Mouse (Mus musculus) gastrocnemius, postnatal 25 days (tissue): ENCODE results near the gene Abhd12. TPM values are rescaled to one million over a fixed set of nuclear protein-coding genes. Genes with fewer than 3 reads are reported as not detected.
"Not testable (repeated sequence)": the region's sequence is repeated elsewhere in the genome, so short reads cannot be mapped to it uniquely, and the experiment has no call there.

ENCODE experiments used
- DNase-seq: peaks from one replicate; pipeline ENCODE4 v3.0.0; 2022
- long read RNA-seq, 2 experiments: library from polyadenylated mRNA; stranded (forward); transcript quantifications; one replicate each; pipeline ENCODE4 v2.0.0; 2021
- total RNA-seq, 2 experiments: library from RNA; stranded (reverse); gene quantifications; 1 replicate in 1 of 2; 2 replicates in 1 of 2; pipeline ENCODE4 v1.2.3; 2021

Abhd12 gene
- 10 to 100 TPM; 24.7 to 24.8 TPM for total RNA-seq
- long read RNA-seq, experiment 1, transcript Abhd12-201 (13 exons, 1,999 nt), result major isoform, 13 of 27 reads
- long read RNA-seq, experiment 1, partial matches to known transcripts, result 1 of 27 reads
- long read RNA-seq, experiment 1, other reads (novel, unspliced or antisense), result 12 of 27 reads
- long read RNA-seq, experiment 2, transcript Abhd12-201 (13 exons, 1,999 nt), result major isoform, 19 of 23 reads
- long read RNA-seq, experiment 2, partial matches to known transcripts, result 1 of 23 reads
- long read RNA-seq, experiment 2, other reads (novel, unspliced or antisense), result 3 of 23 reads

DNA sequence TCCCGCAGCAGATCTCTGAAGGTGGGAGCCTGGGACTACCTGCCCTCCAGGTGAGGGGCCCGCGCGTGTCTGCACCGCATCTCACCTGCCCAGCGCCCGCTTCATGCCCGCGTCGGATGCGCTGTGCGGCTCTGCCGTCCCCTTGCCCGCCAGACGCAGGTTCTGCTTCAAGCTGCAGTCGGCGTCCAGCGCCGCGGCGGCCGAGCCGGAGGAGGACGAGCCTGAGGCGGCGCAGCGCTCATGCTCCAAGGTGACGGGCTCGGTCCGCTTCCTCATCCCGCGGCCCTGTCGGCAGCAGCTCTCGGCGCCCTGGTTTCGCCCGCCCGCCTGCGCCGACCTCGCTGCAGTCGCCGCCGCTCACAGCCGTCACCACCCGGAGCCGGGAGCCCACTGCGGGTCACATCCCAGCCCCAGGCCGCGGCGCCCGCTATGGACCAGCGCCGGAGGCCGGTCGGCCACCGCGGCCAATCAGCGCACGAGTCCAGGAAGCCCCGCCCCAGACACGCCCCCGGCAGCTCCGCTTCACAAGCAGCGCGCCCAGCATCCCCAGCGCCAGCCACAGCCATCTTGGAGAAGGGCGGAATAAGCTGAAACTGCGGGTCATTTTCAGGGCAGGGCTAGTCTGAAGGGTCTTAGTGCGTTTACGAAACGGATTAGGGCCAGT is at the start of gene Abhd12:
TSS of gene Abhd12 (minus strand) at position 470 of the 664 bp plus-strand sequence.
- DNase-seq, result peak; percentile 99

DNA sequence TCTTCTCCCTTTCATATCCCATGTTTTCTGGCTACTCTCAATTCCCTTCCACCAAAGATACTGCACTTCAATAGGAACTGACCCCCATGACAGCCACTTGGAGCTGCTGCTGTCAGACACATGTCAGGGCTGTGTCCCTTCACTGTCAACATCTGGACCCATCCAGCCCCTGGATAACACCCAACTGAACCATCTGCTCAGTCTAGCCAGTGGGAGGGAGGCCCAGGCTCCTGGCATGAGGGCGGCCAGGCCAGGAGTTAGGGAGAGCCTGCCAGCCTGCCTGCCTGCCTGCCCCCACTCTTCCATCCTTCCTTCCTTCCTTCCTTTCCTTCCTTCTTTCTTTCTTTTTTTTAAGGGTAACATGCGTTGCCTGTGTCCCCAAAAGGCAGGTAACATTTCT is 46.7 kb upstream of the Abhd12 start:
- DNase-seq, result no peak

DNA sequence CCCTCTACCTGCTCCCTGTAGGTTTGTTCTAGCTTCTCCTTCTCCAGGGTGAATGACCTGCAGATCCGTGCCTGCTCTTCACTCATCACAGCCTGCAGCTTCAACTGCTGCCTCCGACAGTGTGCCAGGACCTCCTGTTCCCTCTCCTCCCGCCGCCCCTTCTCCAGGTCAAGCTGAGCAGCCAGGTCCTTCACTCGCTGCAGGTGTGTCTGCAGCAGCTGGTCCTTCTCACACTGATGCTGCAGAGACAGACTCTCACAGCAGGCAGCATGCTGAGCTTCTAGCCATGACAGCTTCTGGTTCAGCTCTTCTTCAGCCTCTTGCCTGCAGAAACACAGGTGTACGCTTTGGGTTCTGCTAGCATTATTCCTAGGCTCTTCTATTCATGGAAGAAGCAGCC is 45.5 kb upstream of the Abhd12 start:
- DNase-seq, result no peak

DNA sequence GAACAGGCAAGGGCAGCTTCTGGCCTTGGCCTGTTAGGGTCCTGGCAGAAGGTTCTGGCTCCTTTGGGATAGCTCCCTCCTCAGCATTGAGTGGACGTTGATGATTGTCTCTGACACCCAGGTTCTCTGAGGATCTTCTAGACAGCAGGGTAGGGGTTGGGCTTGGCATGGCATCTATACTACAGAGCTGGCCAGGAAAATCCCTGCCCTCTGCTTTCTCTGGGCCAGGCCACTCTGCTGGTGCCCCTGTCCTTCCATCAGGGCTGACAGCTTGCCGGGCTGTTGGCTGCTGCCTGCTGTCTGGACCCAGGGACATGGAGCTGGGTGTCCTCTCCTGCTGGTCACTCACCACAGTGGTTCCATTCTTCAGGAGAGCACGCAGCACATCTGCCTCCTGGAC is 45.1 kb upstream of the Abhd12 start:
- DNase-seq, result no peak

DNA sequence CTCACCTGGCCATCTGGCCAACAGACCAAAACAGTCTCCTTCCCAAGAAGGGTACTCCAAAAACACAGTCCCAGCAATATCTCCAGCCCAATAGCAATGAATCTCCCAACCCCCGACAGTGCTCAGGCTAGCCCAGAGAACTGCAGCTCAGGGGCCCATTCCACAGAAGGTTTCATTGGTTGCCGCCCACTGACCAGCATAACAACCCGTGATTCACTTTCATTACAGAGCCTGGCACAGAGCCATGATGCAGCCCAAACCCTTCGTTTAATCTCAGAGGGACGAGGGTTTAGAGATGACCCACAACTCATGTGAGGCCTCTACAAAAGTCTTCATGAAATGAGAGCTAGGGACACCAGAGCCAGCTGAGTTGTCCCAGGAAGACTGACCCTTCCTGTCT is 44.2 kb upstream of the Abhd12 start:
- no peak for DNase-seq

DNA sequence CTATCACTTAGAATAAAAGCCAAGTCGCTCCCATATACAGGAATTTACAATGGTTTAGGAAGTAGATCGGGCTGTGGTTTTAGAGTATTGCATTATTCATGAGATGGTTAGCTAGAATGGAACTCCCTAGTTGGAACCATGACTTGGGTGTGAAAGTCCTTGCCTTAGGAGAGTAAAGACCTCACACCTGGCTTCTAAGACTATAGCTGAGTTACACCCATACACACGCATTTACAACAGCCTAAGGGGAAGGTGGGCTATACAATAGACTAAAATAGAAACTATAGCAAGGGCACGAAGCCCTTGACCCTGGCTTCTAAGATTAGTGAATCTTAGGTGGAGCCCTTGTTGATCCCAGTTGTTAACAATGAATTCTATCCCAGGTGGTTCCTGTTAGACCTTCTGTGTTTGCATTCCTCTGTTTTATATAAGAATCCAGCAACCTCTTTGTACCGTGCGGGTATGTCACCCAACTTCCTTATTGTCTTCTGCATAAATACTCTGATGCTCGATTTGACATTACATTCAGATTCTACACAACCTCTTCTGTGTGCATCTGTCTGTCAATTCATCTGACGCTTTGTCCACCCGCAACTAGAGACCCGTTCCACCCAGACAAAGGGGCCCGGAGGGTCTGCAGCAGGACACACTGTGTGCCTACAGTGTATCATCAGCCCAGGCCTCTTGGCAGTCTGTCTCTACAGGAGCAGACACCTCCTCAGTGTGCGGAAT is 43.5 kb upstream of the Abhd12 start:
- DNase-seq, result not testable (repeated sequence)

DNA sequence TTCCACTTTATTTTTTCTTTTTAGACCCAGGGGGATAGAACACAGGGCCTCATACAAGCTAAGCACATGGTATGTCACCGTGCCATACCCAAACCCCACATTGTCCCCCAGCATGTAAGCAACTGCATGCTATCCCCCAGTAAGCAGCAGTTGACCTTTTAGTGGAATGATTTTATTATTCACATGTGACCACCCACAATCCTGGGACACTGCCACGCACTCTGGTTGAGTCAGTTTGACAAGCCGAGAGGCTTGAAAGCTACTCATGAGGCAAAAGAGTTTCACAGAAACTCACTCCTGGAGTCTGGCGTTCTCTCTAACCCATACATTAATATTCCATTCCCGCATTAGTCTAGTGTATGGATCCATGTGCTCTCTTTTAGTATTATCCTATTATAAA is 42.8 kb upstream of the Abhd12 start:
- DNase-seq, result not testable (repeated sequence)

DNA sequence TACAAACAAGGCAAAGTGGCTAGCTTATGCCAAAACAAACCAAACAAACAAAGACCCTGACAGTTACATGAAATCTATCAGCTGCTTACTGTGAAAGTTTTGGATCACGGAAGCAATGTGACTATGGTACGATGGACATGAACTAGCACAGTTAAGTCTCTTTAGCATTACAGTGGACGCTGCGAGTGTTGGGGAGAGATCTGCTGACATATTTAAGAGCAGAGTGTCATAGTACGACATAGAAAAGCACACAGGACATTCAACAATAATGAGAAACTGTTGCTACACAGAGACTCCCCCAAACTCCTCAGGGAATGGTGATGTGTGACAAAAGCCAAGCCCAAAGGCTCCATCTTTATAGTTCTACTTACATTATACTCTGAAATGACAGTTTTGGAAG is 39.5 kb upstream of the Abhd12 start:
- no peak for DNase-seq

DNA sequence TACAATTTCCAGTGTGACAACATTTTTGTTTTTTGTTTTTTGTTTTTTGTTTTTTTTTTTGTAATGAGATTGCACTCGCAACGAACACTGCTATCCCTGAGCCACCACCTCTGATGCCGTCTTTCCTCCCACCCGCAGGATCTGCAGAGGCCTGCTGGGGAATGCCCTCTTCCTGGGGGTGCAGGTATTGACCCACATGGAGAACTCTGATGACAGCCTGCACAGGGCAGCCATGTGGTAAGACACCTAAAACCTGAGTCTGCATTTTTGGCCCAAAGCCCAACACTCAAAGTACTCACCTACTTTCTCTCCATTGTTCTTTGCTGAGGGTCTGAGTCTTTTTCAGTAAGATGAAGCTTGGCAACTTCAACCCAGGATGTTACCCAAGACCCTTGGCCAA is 30.1 kb upstream of the Abhd12 start:
- DNase-seq, result no peak

DNA sequence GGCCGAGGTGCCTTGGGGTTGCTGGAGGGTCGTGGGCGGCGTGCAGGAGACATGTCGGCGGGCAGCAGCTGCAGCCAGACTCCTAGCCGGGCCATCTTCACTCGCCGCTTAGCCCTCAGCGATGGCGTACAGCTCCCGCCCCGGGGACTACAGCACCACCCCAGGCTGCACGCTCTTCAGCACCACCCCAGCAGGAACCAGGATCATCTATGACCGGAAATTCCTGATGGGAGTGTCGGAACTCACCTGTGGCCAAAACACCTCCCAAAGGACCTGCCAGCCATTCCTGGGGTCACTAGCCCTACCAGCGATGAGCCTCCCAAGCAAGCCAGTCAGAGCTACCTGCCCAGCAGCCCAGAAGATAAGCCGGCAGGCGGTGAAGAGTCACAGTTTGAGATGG is 28.9 kb upstream of the Abhd12 start:
- DNase-seq, result no peak

DNA sequence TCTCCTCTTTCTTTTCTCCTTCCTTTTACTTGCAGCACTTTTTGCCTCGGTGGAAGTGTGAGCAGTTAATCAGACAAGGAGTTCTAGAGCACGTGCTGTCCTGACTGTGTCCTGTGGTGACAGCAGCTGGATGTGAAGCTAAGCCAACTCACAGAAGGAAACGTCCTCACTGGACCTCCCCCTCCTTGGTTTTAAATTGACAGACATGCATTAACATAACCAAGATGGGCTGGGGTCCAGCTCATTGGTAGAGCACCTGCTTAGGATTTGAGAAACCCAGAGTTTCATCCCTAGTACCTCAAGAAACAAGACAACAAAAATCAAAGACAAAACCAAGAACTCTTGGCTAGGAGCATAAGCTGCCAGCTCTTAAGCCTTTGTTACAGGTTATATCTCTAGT is 26.3 kb upstream of the Abhd12 start:
- no peak for DNase-seq

DNA sequence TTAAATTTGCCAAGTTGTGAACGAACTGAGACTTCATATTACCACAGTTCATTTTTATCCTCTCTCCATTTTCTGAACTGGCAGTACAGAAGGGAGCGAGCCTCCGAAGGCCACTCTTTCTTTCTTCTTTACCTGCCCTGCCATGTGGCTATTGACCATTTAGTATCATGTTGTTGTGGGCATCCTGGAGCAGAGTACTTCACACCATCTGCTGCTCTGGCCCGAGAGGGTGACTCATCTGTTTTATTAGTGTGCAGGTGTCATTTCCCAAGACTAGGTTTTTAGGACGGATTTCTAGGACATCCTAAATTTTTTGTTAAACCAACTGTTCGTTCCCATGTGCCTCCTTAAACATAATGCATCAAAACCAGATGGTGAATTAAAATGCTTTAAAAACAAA is 24.6 kb upstream of the Abhd12 start:
- no peak for DNase-seq

DNA sequence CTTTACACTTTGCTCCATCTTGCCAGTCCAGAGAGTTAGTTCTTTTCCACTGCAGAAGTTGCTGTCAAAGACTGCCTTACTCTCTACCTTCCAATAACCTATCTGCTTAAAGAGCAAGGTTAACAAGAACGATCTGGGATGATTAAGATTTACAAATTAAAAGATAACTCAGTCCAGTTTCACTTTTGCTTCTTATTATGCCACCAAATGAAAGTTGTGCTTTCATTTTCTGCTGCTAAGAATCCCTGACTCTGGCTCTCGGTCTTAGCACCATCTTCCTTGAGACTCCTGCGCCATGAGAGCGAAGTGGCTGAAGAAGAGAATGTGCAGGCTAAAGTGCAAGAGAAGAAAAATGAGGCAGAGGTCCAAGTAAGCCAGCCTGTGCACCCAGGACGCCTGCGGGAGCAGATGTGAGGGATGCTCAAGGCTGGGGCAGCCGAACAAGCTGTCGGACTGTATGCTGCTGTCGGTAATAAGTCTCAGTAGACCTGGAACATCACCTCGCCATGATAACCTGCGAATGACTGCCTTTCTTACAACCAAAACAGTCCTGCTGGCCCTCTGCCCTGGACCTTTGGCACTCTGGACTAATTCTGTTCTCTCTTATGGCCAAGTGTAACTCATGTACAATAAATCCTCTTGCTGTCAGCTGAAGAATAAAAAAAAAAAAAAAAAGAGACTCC is 22.6 kb upstream of the Abhd12 start:
- DNase-seq, result no peak

DNA sequence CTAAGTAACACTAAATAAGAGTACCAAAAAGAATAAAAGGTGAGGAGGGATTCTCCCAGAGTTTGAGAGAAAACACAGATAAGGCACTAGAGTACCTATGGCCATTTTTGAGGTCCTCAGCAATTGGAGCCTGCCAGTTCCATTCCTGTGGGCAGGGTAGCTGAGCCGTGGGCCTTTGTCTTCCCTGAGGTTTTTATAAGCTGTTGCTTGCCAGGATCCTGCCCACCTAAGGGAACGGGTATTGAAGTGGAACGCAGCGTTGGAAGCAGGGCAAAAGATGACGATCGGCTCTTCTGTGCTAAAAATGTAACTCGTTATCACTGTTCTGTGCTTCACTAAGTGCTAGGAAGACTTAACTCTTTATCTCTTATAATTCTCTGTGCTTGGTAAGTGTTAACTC is 19.0 kb upstream of the Abhd12 start:
- no peak for DNase-seq

DNA sequence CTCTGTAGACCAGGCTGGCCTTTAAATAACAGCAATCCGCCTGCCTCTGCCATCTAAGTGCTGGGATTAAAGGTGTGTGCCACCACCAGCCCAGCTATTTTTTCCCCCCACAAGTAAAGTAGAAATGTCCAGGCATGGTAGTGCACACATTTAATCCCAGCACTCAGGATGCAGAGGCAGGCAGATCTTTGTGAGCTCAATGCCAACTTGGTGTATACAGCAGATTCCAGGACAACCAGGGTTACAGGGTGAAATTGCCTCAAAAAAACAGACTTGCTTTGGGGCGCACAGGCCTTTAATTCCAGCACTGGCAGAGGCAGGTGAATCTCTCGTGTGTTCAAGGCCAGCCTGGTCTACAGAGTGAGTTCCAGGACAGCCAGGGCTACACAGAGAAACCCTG is 18.5 kb upstream of the Abhd12 start:
- no peak for DNase-seq

DNA sequence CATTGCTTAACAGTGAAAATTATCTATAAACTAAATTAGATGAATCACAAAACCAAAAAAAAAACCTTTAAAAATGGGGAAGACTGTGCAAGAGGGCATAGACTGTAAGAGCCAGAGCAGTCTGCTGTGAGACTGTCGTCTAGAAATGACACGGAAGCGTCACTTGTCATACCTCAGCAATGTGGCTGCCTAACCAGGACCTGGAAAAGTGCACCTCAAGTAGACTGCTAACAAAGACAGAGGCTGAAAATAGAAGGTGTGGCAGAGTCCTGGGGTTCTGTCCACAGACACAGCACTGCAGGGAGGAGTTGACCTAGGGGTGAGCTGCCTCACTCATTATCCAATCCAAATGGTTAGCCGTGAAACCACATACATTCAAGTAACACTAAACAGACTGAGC is 17.6 kb upstream of the Abhd12 start:
- no peak for DNase-seq

DNA sequence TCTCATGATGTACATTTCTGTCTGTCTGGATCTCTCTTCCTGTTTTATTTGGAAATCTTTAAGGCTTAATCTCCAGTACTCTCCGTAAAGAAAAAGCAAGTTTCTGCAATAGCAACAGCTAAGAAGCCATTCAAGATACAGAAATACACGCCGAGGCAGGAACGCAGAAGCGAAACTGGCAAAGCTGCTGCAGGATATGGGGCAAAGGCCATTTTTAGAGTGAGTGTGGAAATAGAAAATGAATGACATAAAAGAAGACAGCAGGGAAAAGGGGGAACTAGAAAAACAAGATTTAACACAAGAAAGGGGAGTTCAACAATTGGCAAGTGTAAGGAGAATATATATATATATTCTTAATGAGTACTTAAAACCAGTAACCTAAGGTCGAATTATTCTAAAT is 17.2 kb upstream of the Abhd12 start:
- no peak for DNase-seq

DNA sequence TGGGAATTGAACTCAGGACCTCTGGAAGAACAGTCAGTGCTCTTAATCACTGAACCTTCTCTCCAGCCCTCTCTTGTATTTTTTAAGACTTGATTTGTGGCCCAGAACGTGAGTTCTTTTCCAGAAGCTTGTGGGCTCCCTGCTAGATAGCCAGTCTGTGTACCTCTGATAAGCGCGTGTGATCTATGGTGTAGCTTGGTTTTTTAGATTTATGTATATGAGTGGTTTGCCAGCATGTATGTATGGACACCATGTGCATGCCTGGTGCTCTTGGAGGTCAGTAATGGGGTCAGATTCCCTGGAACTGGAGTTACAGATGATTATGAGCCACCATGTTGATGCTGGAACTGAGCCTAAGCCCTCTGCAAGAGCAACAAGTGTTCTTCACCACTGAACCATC is 16.0 kb upstream of the Abhd12 start:
- DNase-seq, result no peak

DNA sequence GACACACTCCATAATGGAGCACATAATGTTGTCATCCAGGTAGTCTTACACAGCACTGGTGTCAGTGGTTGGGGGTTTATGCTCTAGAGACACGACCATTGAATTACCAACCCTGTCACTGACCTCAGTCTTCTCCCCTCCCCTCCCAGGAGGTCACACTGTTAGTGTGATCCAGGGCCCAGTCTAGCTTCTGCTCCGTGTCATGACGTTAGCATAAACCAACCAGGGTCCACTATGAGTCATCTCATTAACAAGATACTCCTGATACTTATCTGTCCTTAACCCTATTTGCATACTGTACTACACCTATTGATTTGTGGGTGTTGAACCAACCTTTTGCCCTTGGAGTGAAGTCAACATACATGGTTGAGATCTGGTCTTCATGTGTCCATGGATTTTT is 14.2 kb upstream of the Abhd12 start:
- no peak for DNase-seq

DNA sequence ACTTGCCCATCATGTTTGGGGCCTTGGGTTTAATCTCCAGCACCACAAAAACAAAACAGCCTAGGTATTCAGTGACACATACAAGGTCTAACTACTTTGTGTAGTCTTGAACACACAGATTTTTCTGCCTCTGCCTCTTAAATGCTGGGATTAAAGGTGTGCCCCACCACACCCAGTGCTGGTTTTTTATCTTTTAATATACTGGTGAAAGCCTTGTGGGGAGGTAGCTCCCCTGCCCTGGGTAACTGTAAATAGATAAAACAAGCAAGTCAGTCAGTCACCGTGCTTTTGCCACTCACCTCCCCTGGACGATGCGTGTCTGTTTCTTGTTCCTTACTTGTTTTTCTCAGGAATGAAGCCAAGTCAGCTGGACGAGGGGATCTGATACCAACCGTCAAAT is 11.2 kb upstream of the Abhd12 start:
- no peak for DNase-seq

DNA sequence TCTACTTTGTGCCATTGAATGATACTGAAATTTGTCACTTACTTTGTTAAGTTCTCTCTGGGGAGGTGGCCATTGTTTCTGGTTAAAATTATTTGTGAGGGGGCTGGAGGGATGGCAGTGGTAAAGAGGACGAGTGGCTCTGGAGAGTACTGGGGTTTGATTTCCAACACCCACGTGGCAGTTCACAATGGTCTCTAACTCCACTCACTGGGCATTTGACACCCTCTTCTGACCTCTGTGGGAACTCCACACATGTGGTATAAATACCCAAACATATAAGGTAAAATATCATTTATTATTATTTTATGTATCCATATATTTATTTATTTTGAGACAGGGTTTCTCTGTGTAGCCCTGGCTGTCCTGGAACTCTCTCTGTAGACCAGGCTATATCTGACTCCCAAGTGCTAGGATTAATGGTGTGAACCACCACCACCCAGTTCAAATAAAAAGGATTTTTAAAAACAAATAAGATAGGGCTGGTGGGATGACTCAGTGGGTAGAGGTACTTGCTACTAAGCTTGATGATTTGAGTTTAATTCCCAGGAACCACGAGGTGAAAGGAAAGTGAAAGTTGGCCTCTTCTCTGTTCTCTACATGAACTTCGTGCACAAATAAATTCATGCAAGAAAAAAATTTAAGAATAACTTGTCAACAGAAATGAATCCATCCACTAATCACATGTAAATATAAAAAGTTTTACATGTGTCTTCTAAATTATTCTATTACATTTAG is 10.4 kb upstream of the Abhd12 start:
- no peak for DNase-seq

DNA sequence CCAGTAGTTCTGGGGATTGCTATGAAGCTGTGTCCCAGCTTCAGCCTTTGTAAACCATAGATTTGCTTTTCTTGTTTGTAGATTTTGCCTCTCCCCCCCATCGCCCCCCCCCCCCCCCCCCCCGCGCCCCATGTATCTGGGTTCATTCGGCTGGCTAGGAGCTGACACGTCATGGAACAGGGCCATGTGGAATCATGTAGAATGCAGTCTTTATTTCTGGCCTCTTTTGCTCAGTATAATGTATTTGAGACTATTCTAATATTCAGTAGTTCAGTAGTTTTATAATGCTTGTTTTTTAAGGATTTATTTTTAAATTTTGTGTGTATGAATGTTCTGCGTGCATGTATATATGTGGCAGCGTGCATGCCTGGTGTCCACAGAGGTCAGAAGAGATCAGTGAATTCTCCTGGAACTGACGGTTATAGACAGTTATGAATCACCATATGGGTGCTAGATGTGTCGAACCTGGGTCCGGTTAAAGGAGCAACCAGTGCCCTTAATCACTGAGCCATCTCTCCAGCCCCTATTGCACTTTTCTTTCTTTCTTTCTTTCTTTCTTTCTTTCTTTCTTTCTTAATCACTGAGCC is 5.8 kb upstream of the Abhd12 start:
- DNase-seq, result no peak
